Mouse (Mus musculus) neural tube, embryonic 11.5 days (tissue): ENCODE results near the gene Rpl10a. TPM values are rescaled to one million over a fixed set of nuclear protein-coding genes. Genes with fewer than 3 reads are reported as not detected.
"Not testable (repeated sequence)": the region's sequence is repeated elsewhere in the genome, so short reads cannot be mapped to it uniquely, and the experiment has no call there.

Source experiments
- ATAC-seq: fragments of 200-750 bp; cut with Nextera tagmentation; 2 replicates; pipeline ENCODE4 v1.8.0; 2017; ENCODE audit warnings: moderate number of reproducible peaks, mild to moderate bottlenecking, moderate TSS enrichment, moderate library complexity; ENCODE audit not compliant: insufficient read depth, low FRiP score, low TSS enrichment
- DNase-seq: peaks from one replicate; pipeline ENCODE4 v3.0.0-alpha.2; 2015; ENCODE audit warnings: low spot score
- H3K27ac ChIP-seq: fragments of 300-500 bp; sonication (generic); 2 replicates; pipeline ENCODE4 v1.5.1; 2014; ENCODE audit warnings: low read depth, mild to moderate bottlenecking, low read length
- H3K27me3 ChIP-seq: fragments of 300-500 bp; sonication (generic); 2 replicates; pipeline ENCODE4 v1.6.1; 2014; ENCODE audit warnings: mild to moderate bottlenecking, low read length, mixed read lengths; ENCODE audit not compliant: control insufficient read depth, insufficient read depth
- H3K36me3 ChIP-seq: fragments of 300-500 bp; sonication (generic); 2 replicates; pipeline ENCODE4 v1.6.1; 2014; ENCODE audit warnings: mild to moderate bottlenecking, low read length, moderate library complexity, mixed read lengths; ENCODE audit not compliant: control insufficient read depth, insufficient read depth
- H3K4me1 ChIP-seq: fragments of 300-500 bp; sonication (generic); 2 replicates; pipeline ENCODE4 v1.6.1; 2014; ENCODE audit warnings: low read length, mixed read lengths; ENCODE audit not compliant: control insufficient read depth, insufficient read depth
- H3K4me2 ChIP-seq: fragments of 300-500 bp; sonication (generic); 2 replicates; pipeline ENCODE4 v1.6.1; 2014; ENCODE audit warnings: low read depth, mild to moderate bottlenecking, moderate library complexity
- H3K4me3 ChIP-seq: fragments of 300-500 bp; sonication (generic); 2 replicates; pipeline ENCODE4 v1.5.1; 2014; ENCODE audit warnings: low read depth, low read length
- H3K9ac ChIP-seq: fragments of 300-500 bp; sonication (generic); 2 replicates; pipeline ENCODE4 v1.6.1; 2014; ENCODE audit warnings: mild to moderate bottlenecking, low read length
- H3K9me3 ChIP-seq: fragments of 300-500 bp; sonication (generic); 2 replicates; pipeline ENCODE4 v1.6.1; 2016; ENCODE audit warnings: low read length; ENCODE audit not compliant: control insufficient read depth
- WGBS: fragments of 180-500 bp; shearing (Covaris S2); extraction: QIAGEN DNeasy Blood & Tissue Kit; methylation state at CpG from one replicate; pipeline ENCODE4 v1.1.7; 2014; 5-methylcytosine and 5-hydroxymethylcytosine counted together
- polyA plus RNA-seq: library from polyadenylated mRNA; unstranded; fragments of >200 nt; fragmentation: Nextera tagmentation; extraction: Ambion mirVana; gene quantifications from 2 replicates; pipeline ENCODE4 v1.2.1, GENCODE M21; 2014

Rpl10a gene
- polyA plus RNA-seq, 1 experiment from 2014 or later: 478 TPM

- peaks cover 8% of the 10 kb centered on the region for H3K27me3 ChIP-seq
- H3K4me2 ChIP-seq: peak overlapping the region; percentile 90
- H3K4me1 ChIP-seq: peaks cover 11% of the 10 kb centered on the region
- WGBS: under 1% methylated on average over 29 of the region's 29 CpGs
- no peak for ATAC-seq
- DNase-seq: no peak
- peak overlapping the region; percentile 74 for H3K9ac ChIP-seq
- peak overlapping the region; percentile 62 for H3K27ac ChIP-seq
- H3K36me3 ChIP-seq: no peaks in the 10 kb centered on the region
- no peaks in the 10 kb centered on the region for H3K9me3 ChIP-seq
- peak overlapping the region; percentile 79 for H3K4me3 ChIP-seq
These were observed 23.2 kb downstream of the Rpl10a start for GRCm38 (mm10) chr17:28351353-28351890.

GRCm38 (mm10) chr17:28352018-28352417 is 23.7 kb downstream of the Rpl10a start:
- Histone ChIP-seq H3K9me3 (no peaks in the 10 kb centered on the region), H3K4me1 (peaks cover 10% of the 10 kb centered on the region), H3K4me3 (no peak overlapping the region; the same call in 1 of the 2 replicates), H3K9ac (no peak overlapping the region), H3K36me3 (no peaks in the 10 kb centered on the region), H3K27me3 (peaks cover 8% of the 10 kb centered on the region), H3K27ac (no peak overlapping the region), H3K4me2 (peak overlapping the region; percentile 90; the same call in 1 of the 2 replicates)
- no peak for ATAC-seq
- 8% methylated on average over 11 of the region's 11 CpGs for WGBS
- DNase-seq: no peak

GRCm38 (mm10) chr17:28355871-28356270 is 27.6 kb downstream of the Rpl10a start:
- ATAC-seq (no peak), DNase-seq (no peak)
- Histone ChIP-seq H3K9ac (no peak overlapping the region), H3K4me1 (no peaks in the 10 kb centered on the region), H3K27me3 (peaks cover 27% of the 10 kb centered on the region), H3K4me2 (no peak overlapping the region), H3K27ac (no peak overlapping the region), H3K36me3 (no peaks in the 10 kb centered on the region), H3K4me3 (no peak overlapping the region), H3K9me3 (no peaks in the 10 kb centered on the region)
- WGBS: 86% methylated on average over 12 of the region's 12 CpGs

- H3K9ac ChIP-seq, H3K36me3 ChIP-seq, ATAC-seq, DNase-seq, H3K4me2 ChIP-seq, H3K27ac ChIP-seq, H3K9me3 ChIP-seq, H3K4me3 ChIP-seq, H3K4me1 ChIP-seq: not testable (repeated sequence)
- peaks cover 40% of the 10 kb centered on the region for H3K27me3 ChIP-seq
- WGBS: 14% methylated on average over 22 of the region's 24 CpGs
These were observed 30.4 kb downstream of the Rpl10a start for GRCm38 (mm10) chr17:28358576-28359261.

- Histone ChIP-seq H3K4me3 (no peak overlapping the region), H3K4me2 (no peak overlapping the region), H3K36me3 (no peaks in the 10 kb centered on the region), H3K27me3 (peaks cover 59% of the 10 kb centered on the region), H3K9me3 (no peaks in the 10 kb centered on the region), H3K27ac (no peak overlapping the region), H3K9ac (no peak overlapping the region), H3K4me1 (peaks cover 7% of the 10 kb centered on the region; the same call in 1 of the 2 replicates)
- ATAC-seq (no peak), DNase-seq (no peak)
- 83% methylated on average over 9 of the region's 9 CpGs for WGBS
These were observed 32.4 kb downstream of the Rpl10a start for GRCm38 (mm10) chr17:28360531-28361277.

- WGBS: 32% methylated on average over 11 of the region's 11 CpGs
- ATAC-seq (no peak), DNase-seq (peak; percentile 25)
- H3K4me1 ChIP-seq: peaks cover 7% of the 10 kb centered on the region; the same call in 1 of the 2 replicates
- H3K4me3 ChIP-seq: peak overlapping the region; percentile 22; the same call in 1 of the 2 replicates
- no peaks in the 10 kb centered on the region for H3K9me3 ChIP-seq
- H3K27me3 ChIP-seq: peaks cover 62% of the 10 kb centered on the region
- H3K9ac ChIP-seq: 0 out of 2 replicates have a peak overlapping the region, but pooled peaks have one; percentile 39
- H3K27ac ChIP-seq: no peak overlapping the region
- H3K4me2 ChIP-seq: peak overlapping the region; percentile 50
- no peaks in the 10 kb centered on the region for H3K36me3 ChIP-seq
These were observed 33.8 kb downstream of the Rpl10a start for GRCm38 (mm10) chr17:28361921-28362652.

- Histone ChIP-seq H3K27me3 (peaks cover 62% of the 10 kb centered on the region), H3K36me3 (no peaks in the 10 kb centered on the region), H3K4me2 (peak overlapping the region; percentile 50), H3K4me1 (peaks cover 7% of the 10 kb centered on the region; the same call in 1 of the 2 replicates), H3K9me3 (no peaks in the 10 kb centered on the region), H3K27ac (no peak overlapping the region), H3K9ac (peak overlapping the region; percentile 39; the same call in 1 of the 2 replicates), H3K4me3 (peak overlapping the region; percentile 22)
- no peak for ATAC-seq
- WGBS: under 1% methylated on average over 24 of the region's 25 CpGs
- DNase-seq: peak; percentile 45
These were observed 34.5 kb downstream of the Rpl10a start for GRCm38 (mm10) chr17:28362653-28363292.

GRCm38 (mm10) chr17:28363507-28363906 is 35.2 kb downstream of the Rpl10a start:
- Histone ChIP-seq H3K4me2 (no peak overlapping the region), H3K27ac (no peak overlapping the region), H3K27me3 (peaks cover 58% of the 10 kb centered on the region), H3K36me3 (no peaks in the 10 kb centered on the region), H3K4me3 (no peak overlapping the region), H3K9ac (no peak overlapping the region), H3K4me1 (peaks cover 7% of the 10 kb centered on the region; the same call in 1 of the 2 replicates), H3K9me3 (no peaks in the 10 kb centered on the region)
- no peak for ATAC-seq
- DNase-seq: no peak
- WGBS: 1% methylated on average over 6 of the region's 6 CpGs
